Mouse (Mus musculus) brain, adult 2 months (tissue): ENCODE data around the gene Ccr10.

Experiments
- DNase-seq: peaks from one replicate; pipeline ENCODE4 v3.0.0; 2011; ENCODE audit warnings: low read depth, low spot score

Ccr10 gene

DNA sequence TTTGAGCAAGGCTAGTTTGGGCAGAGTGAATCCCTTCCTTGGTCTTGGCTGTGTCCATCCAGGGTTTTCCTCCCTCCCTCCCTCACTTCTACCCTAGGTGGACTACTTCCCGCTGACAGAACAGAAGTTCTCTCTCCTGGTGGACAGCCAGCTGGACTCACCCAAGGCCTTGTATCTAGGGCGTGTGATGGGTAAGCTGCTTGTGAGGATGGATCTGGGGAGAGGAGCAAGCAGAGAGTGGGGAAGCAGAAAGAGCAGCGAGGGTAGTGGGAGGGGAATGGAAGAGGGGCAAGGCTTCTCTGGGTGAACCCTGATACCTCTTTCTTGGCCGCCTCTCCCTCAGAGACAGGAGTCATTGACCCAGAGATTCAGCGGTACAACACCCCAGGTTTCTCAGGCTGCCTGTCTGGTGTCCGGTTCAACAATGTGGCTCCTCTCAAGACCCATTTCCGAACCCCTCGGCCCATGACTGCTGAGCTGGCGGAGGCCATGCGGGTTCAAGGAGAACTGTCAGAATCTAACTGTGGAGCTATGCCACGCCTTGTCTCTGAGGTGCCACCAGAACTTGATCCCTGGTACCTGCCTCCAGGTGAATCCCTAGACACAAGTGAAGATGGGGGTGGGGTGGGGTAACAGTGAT, 13.0 kb upstream of the Ccr10 start:
- peak; percentile 98 for DNase-seq

DNA sequence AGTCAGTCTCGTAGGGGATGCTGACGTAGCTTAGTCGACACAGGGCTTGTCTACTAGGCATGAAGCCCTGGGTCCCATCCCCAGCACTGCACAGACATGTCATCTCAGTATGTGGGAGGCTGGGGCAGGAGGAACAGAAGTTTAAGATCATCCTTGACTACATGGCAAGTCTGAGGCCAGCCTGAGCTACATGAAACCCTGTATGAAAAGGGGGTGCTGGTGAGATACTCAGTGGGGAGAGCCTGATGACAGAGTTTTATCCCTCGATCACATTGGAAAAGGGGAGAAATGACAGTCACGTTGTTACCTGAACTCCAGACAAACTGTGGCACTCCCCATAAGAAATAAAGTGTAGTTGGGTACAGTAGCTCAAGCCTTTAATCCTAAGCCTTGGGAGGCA, 12.3 kb upstream of the Ccr10 start:
- DNase-seq: no peak

- DNase-seq: peak; percentile 57
Measured at GRCm38 (mm10) chr11:101186526-101187247, 11.4 kb upstream of the Ccr10 start.

DNA sequence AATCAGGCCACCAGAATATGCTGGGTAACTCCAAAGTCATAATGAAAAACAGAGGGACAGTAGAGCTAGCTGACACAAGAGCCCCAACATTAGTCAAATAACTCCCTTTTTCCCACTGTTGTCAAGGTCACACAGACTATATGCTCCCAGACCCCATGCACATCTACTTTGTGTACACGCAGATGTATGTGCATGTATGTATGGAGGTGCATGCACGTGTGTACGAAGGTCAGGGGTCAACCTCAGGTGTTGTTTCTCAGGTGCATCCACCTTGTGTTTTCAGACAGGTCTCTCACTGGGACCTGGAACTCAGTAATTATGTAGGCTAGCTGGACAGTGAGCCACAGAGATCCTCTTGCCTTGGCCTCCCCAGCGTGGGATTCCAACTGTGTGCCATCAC, 10.2 kb upstream of the Ccr10 start:
- no peak for DNase-seq

DNA sequence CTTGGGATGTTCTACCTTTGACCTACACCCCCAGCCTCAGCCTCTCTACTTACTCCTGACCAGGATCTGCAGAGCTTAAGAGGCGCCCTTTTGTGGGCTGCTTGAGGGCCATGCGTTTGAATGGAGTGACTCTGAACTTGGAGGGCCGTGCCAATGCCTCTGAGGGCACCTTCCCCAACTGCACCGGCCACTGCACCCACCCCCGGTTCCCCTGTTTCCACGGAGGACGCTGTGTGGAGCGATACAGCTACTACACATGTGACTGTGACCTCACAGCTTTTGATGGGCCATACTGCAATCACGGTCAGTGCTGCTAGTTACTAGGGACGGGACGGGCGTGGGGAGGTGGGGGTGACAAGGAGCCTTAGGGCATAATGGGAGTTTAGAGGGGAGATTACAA, 9.7 kb upstream of the Ccr10 start:
- DNase-seq: no peak

DNA sequence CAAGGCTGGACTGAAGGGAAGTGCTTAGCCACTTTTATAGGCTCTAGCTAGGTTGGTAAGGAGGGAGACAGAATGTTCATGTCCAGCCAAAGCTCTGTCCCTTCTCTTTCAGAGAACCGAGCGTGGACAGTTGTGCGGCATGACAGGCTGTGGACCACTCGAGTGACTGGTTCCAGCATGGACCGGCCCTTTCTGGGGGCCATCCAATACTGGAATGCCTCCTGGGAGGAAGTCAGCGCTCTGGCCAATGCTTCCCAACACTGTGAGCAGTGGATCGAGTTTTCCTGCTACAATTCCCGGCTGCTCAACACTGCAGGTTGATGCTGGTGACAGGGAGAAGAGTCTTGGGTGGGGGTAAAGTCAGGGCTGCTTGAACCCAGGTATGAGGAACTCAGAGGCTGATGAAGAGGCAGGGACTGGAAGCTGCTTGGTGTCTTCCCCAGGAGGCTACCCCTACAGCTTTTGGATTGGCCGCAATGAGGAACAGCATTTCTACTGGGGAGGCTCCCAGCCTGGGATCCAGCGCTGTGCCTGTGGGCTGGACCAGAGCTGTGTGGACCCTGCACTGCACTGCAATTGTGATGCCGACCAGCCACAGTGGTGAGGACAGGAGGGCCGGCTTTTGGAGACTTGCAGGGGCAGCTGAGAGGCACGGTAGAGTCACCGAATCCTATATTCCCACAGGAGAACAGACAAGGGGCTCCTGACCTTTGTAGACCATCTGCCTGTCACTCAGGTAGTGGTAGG, 7.7 kb upstream of the Ccr10 start:
- DNase-seq: peak; percentile 52

GRCm38 (mm10) chr11:101181961-101182360, 6.7 kb upstream of the Ccr10 start:
- DNase-seq: no peak

DNA sequence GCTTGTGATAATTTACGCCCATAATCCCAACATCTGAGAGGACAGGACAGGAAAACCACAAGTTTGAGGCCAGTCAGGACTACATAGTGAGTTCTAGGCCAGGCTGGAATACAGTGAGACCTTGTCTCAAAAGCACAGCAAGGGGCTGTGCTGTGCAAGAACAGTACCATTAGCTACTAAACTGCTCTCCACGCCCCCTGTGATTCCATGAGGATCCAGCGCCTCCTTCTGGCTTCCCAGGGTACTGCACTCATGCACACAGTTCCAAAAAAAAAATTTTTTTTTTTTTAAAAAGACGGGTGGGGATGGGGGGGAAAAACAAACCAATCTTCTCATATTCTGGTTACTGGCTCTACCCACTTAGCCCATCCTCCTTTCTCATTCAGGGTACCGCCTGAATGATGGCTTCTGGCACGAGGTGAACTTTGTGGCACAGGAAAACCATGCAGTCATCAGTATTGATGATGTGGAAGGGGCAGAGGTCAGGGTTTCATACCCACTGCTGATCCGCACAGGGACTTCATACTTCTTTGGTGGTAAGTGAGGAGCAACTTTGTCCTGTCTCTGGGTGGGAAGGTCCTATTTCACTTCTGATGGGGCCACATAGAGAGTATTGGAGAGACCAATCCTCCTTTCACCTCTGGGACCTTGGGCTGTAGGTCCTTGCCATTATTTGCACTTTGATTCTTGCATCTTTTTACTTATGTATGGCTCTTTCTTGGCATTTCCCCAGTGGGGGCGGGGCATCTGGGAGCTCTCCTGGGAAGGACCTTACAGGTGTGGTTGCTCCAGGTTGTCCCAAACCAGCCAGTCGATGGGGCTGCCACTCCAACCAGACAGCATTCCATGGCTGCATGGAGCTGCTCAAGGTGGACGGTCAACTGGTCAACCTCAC, 5.8 kb upstream of the Ccr10 start:
- peak; percentile 76 for DNase-seq

DNA sequence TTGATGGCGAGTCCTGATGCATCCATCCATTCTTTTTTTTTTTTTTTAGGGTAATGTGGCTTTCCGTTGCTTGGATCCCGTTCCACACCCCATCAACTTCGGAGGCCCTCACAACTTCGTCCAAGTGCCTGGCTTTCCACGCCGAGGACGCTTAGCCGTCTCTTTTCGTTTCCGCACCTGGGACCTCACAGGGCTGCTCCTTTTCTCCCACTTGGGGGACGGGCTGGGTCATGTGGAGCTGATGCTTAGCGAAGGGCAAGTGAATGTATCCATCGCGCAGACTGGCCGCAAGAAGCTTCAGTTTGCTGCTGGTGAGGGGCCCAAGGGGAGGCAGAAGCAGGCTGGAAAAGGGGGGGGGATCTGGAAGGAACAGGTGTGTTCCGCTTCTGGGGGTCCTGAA, 5.0 kb upstream of the Ccr10 start:
- no peak for DNase-seq

DNA sequence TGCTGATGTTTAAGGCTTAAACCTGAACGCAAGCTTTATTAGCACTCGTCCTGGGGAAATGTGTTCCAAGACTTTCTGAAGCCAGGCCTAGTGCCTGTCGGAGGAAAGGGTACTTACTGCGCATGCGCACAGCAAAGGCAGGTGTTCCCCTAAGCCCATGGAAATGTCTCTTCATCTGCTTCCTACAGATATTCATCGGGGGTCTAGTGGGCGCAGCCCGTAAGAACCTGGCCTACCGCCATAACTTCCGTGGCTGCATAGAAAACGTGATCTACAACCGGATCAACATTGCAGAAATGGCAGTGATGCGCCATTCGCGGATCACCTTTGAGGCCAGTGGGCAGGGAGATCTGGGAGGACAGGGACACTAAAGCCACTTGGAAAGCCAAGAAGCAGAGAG, 4.1 kb upstream of the Ccr10 start:
- peak; percentile 64 for DNase-seq

DNA sequence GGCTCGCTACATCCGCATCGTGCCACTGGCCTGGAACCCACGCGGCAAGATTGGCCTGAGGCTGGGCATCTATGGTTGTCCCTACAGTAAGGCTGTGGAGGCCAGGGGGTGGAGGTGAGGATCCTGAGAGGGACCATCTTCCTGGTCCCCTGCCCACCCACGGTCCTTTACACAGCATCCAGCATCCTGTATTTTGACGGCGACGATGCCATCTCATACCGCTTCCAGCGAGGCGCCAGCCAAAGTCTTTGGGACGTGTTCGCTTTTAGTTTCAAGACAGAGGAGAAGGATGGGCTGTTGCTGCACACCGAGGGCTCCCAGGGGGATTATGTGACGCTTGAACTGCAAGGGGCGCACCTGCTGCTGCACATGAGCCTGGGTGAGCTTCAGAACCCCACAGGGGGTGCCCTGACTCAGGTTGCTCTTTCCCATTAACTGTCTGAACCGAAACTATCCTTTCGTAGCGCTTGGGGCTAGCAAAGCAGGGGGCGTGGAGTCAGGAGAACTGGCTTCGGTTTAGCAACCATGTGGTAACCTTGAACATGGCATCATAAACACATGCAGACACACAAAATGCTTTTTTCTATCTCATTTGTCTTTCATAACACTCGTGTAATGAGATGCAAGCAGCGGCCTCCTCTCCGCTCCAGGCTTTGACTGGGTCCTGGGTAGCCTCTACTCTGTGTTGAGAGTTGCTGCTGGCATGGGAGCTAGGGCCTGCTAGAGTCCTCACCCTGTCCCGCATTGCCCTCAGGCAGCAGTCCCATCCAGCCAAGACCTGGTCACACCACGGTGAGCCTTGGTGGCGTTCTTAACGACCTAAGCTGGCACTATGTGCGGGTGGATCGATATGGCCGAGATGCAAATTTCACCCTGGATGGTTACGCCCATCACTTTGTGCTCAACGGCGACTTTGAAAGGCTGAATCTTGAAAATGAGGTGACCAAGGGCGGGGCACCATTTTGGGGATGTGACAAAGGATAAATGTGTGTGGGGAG, 3.1 kb upstream of the Ccr10 start:
- peak; percentile 30 for DNase-seq

DNA sequence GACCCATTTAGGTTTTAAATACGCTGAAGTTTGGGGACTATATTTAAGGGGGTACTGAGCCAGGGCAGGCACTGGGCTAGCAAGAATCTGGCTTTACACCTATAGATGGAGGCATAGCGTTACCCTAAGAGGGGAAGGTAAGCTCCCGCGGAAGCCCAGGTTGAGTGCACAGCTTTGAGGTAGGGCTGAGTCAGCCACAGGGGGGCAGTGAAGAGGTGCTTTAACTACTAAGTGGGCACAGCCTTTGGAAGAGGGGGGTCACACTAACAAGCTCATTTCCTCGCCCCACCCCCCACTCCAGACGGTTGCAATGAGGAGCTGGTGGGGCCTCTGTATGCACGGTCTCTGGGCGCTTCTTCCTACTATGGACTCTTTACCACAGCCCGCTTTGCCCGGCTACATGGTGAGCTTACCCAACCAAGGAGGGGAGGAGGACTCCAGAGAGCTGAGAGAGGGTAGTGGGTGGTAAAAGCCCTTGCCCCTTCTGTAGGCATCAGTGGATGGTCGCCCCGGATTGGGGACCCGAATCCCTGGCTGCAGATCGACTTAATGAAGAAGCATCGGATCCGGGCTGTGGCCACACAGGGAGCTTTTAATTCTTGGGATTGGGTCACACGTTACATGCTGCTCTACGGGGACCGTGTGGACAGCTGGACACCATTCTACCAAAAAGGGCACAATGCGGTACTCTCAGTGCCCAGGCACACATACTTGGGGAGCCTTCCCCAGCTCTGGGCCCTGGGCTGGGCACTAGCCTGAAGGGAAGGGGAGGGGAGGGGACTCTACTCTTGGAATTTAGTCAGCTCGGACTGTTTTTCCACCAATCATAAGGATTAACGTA, 1.9 kb upstream of the Ccr10 start:
- peak; percentile 96 for DNase-seq

DNA sequence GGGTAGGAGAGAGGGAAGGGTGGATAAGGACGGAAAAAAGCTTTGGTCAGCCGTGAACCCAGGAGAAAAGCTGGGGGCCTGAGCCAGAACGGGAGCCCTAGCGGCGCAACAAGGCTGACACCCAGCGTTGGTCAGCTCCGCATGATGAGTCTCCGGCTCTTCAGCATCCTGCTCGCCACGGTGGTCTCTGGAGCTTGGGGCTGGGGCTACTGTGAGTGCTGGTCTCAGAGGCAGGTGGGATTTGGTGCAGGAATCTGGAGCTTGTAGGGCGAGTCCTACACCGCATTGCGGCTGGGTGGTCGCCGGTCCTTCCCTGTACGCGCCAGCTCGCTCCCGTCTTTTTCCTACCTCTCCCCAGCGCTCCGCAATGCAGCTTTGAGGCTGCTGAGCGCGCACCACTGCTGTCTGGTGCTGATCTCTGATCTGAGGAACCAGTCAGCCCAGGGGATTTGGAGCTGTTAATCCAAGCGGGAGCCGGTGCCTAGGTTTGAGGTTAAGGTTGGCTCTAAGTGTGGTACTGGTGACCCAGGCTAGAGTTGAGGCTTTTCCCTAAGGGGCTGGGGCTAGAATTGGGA, 961 bp upstream of the Ccr10 start:
- peak; percentile 77 for DNase-seq

GRCm38 (mm10) chr11:101175636-101176116, 433 bp upstream of the Ccr10 start:
- peak; percentile 93 for DNase-seq

GRCm38 (mm10) chr11:101174389-101174745, 876 bp downstream of the Ccr10 start:
- peak; percentile 44 for DNase-seq

DNA sequence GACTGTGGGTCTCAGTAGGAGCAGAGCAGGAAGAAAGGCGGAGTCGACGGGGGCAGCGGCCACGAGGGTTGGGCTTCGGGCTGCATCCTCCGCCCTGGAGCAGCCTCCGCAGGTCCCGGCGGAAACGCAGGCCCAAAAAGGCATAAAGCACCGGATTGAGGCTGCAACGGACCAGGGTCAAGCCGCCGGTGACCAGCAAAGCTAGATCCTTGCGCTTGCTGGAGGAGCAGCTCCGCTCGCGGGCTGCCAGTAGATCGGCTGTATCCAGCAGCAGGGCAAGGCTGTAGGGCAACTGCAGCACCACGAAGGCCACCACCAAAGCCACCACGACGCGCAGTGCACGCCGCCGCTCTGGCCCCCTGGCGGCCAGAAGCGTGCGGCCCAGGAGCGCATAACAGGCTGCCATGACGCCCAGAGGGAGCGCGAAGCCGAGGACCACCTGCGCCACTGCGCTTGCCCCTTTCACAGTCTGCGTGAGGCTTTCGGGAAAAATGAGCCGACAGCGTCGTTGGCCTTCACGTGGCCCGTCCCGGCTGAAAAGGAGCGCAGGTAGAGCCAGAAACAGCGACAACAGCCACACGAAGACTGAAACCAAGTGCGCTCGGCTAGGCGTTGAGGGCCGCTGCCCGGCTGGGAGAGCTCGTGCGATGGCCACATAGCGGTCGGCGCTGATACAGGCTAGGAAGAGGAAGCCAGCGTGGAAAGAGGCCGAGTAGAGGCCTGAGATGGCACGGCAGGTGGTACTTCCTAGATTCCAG, 1.4 kb downstream of the Ccr10 start:
- peak; percentile 86 for DNase-seq

GRCm38 (mm10) chr11:101173112-101173511, 2.1 kb downstream of the Ccr10 start:
- peak; percentile 45 for DNase-seq

GRCm38 (mm10) chr11:101172434-101172815, 2.8 kb downstream of the Ccr10 start:
- no peak for DNase-seq
